Mouse (Mus musculus) bone marrow, adult 2 months (tissue): ENCODE results near the gene E330034G19Rik. TPM values are rescaled to one million over a fixed set of nuclear protein-coding genes. Genes with fewer than 3 reads are reported as not detected.

Source experiments
- H3K27ac ChIP-seq: fragments of 200-500 bp; 2 replicates; pipeline ENCODE4 v1.5.1; 2012; ENCODE audit warnings: low read depth, mild to moderate bottlenecking, control low read depth, inconsistent platforms, low read length; ENCODE audit not compliant: control insufficient read depth, poor library complexity, insufficient read depth
- H3K4me1 ChIP-seq: fragments of 200-500 bp; 2 replicates; pipeline ENCODE4 v1.6.1; 2011; ENCODE audit warnings: low read length; ENCODE audit not compliant: control insufficient read depth, insufficient read depth
- H3K4me3 ChIP-seq: fragments of 200-500 bp; replicated peaks from 2 replicates; pipeline ENCODE3; 2011; ENCODE audit warnings: mild to moderate bottlenecking, low read depth, low read length, control low read depth; ENCODE audit not compliant: control insufficient read depth
- CTCF ChIP-seq: fragments of 200-500 bp; IDR thresholded peaks from 2 replicates; pipeline ENCODE4 v1.5.1; 2011; ENCODE audit warnings: low read length, control low read depth; ENCODE audit not compliant: control insufficient read depth, insufficient read depth
- POLR2A ChIP-seq: fragments of 200-500 bp; IDR thresholded peaks from 2 replicates; pipeline ENCODE4 v1.6.1; 2011; ENCODE audit warnings: low read depth, mild to moderate bottlenecking, control low read depth, low read length, borderline replicate concordance; ENCODE audit not compliant: control insufficient read depth
- WGBS: fragments of 180-500 bp; shearing (Covaris S2); methylation state at CpG from one replicate; pipeline ENCODE4 v1.1.7; 2018; 5-methylcytosine and 5-hydroxymethylcytosine counted together
- polyA plus RNA-seq: library from polyadenylated mRNA; stranded (reverse); fragments of >200 nt; gene quantifications from 2 replicates; pipeline ENCODE4 v1.2.4, GENCODE M21; 2011; ENCODE audit warnings: low replicate concordance; ENCODE audit not compliant: missing spikeins, insufficient read depth, insufficient read length

The E330034G19Rik gene
- polyA plus RNA-seq, 1 experiment, result not detected

GRCm38 (mm10) chr14:24260391-24260790, 32.6 kb upstream of the E330034G19Rik start:
- TF ChIP-seq POLR2A (no peak), CTCF (no peak)
- Histone ChIP-seq H3K4me1 (no peaks in the 10 kb centered on the region), H3K27ac (no peak overlapping the region), H3K4me3 (no peak overlapping the region)
- WGBS, result 49% methylated on average over 4 of the region's 4 CpGs

- no peaks in the 10 kb centered on the region for H3K4me1 ChIP-seq
- no peak overlapping the region for H3K27ac ChIP-seq
- H3K4me3 ChIP-seq, result no peak overlapping the region
- TF ChIP-seq POLR2A (no peak), CTCF (no peak)
- WGBS, result 71% methylated on average over 6 of the region's 6 CpGs
Measured at GRCm38 (mm10) chr14:24262382-24262781, 30.6 kb upstream of the E330034G19Rik start.

GRCm38 (mm10) chr14:24262915-24263314, 30.1 kb upstream of the E330034G19Rik start:
- Histone ChIP-seq H3K4me3 (no peak overlapping the region), H3K4me1 (no peaks in the 10 kb centered on the region), H3K27ac (no peak overlapping the region)
- 62% methylated on average over 2 of the region's 2 CpGs for WGBS
- TF ChIP-seq POLR2A (no peak), CTCF (no peak)

- WGBS, result 67% methylated on average over 1 of the region's 1 CpGs
- H3K27ac ChIP-seq, result no peak overlapping the region
- no peak for TF ChIP-seq POLR2A
- no peak for TF ChIP-seq CTCF
Measured at GRCm38 (mm10) chr14:24269571-24269970, 23.4 kb upstream of the E330034G19Rik start.

GRCm38 (mm10) chr14:24273575-24273974, 19.4 kb upstream of the E330034G19Rik start:
- Histone ChIP-seq H3K4me1 (no peaks in the 10 kb centered on the region), H3K4me3 (no peak overlapping the region), H3K27ac (no peak overlapping the region)
- no peak for TF ChIP-seq CTCF
- TF ChIP-seq POLR2A, result no peak
- 31% methylated on average over 2 of the region's 2 CpGs for WGBS

More at GRCm38 (mm10) chr14:24269571-24269970, 23.4 kb upstream of the E330034G19Rik start:
- H3K4me3 ChIP-seq, result no peak overlapping the region
- no peaks in the 10 kb centered on the region for H3K4me1 ChIP-seq

- TF ChIP-seq POLR2A (no peak), CTCF (no peak)
- H3K4me1 ChIP-seq, result no peaks in the 10 kb centered on the region
- WGBS, result 45% methylated on average over 2 of the region's 2 CpGs
- no peak overlapping the region for H3K27ac ChIP-seq
- no peak overlapping the region for H3K4me3 ChIP-seq
Measured at GRCm38 (mm10) chr14:24275534-24275933, 17.5 kb upstream of the E330034G19Rik start.

GRCm38 (mm10) chr14:24281278-24281677, 11.7 kb upstream of the E330034G19Rik start:
- WGBS, result 59% methylated on average over 4 of the region's 4 CpGs
- no peaks in the 10 kb centered on the region for H3K4me1 ChIP-seq
- TF ChIP-seq CTCF, result no peak
- no peak for TF ChIP-seq POLR2A
- no peak overlapping the region for H3K27ac ChIP-seq
- H3K4me3 ChIP-seq, result no peak overlapping the region

GRCm38 (mm10) chr14:24282276-24282675, 10.7 kb upstream of the E330034G19Rik start:
- no peaks in the 10 kb centered on the region for H3K4me1 ChIP-seq
- no peak overlapping the region for H3K27ac ChIP-seq
- TF ChIP-seq POLR2A, result no peak
- TF ChIP-seq CTCF, result no peak
- no peak overlapping the region for H3K4me3 ChIP-seq
- WGBS, result 50% methylated on average over 3 of the region's 3 CpGs

- TF ChIP-seq CTCF (no peak), POLR2A (no peak)
- 58% methylated on average over 4 of the region's 4 CpGs for WGBS
- H3K4me1 ChIP-seq, result no peaks in the 10 kb centered on the region
- H3K4me3 ChIP-seq, result no peak overlapping the region
- H3K27ac ChIP-seq, result no peak overlapping the region
Measured at GRCm38 (mm10) chr14:24286136-24286535, 6.9 kb upstream of the E330034G19Rik start.
